Comparison of ENCODE assay signal across 8 mouse cellular contexts in the genomic region with DNA sequence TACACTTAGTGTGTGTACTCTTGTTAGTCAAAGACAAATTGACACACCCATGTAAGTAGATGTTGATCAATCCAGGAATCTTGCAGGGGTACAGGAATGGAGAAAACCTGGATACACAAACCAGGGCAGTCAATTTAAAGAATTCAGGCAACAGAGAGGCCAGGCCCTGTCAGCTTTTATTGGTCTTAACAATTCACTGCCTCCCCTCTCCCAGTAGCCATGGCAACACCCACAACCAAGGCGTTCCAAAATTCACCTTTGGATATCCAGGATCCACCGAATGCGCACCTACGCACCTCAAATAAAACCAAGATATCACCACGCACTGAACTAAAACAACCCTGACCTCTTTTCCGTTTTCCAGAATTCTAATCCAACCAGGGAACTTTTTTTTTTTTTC. TPM values are rescaled to one million over a fixed set of nuclear protein-coding genes. Genes with fewer than 3 reads are reported as not detected.
A peak's percentile ranks its signal among the peaks of the same experiment; 100 is the strongest.
DNase-seq lines count a peak whose midpoint lies in the region; ATAC-seq and TF ChIP-seq lines count a peak whose summit lies in the region.

No protein-coding gene starts in this region.

- no peak for ATAC-seq in hindbrain, embryonic 16.5 days
- ATAC-seq in lung, embryonic 14.5 days (ENCODE audit: insufficient read depth) = no peak
- no peak for ATAC-seq in stomach, embryonic 15.5 days (ENCODE audit: insufficient read depth, low FRiP score, low read depth)

- dilution Hi-C loops in CH12.LX (cut with MboI; ENCODE audit: extremely low pct_ligation_motif_present, extremely low pct_unique_long_range_greater_than_20kb, low sequenced_read_pairs) = no loop called here

- peaks cover 9% of the 10 kb centered on the region for H3K9me3 ChIP-seq in CH12.LX (replicated peaks; ENCODE audit: low read length)
- H3K9me3 ChIP-seq in hindbrain, embryonic 16.5 days (ENCODE audit: control insufficient read depth, low read length) = no peaks in the 10 kb centered on the region
- H3K9me3 ChIP-seq in lung, embryonic 14.5 days (ENCODE audit: low read depth, low read length) = no peaks in the 10 kb centered on the region
- no peaks in the 10 kb centered on the region for H3K9me3 ChIP-seq in stomach, embryonic 15.5 days

- TF ChIP-seq EP300 in CH12.LX (IDR thresholded peaks at IDR 0.05; ENCODE audit: low read length) = no peak

- peak overlapping the region; percentile 98 for H3K9ac ChIP-seq in CH12.LX (ENCODE audit: insufficient read depth, low read depth)
- peak overlapping the region; percentile 86 for H3K9ac ChIP-seq in hindbrain, embryonic 16.5 days (ENCODE audit: low read depth, low read length)
- peak overlapping the region; percentile 86 for H3K9ac ChIP-seq in lung, embryonic 14.5 days
- H3K9ac ChIP-seq in stomach, embryonic 15.5 days = peak overlapping the region; percentile 67; the same call in 1 of the 2 replicates

- no peak for TF ChIP-seq CTCF in CH12.LX (conservative IDR thresholded peaks at IDR 0.05 in 1 of 2, IDR thresholded peaks at IDR 0.05 in 1 of 2; ENCODE audit: low read depth in 2 of 2, low read length in 2 of 2)
- TF ChIP-seq CTCF in lung, embryonic 14.5 days (IDR thresholded peaks at IDR 0.05; ENCODE audit: low read depth) = no peak

- no peak for TF ChIP-seq POLR2A in CH12.LX (IDR thresholded peaks at IDR 0.05; ENCODE audit: low read depth, low read length)

- 4% methylated on average over 6 of the region's 6 CpGs for WGBS in hindbrain, embryonic 16.5 days
- 11% methylated on average over 6 of the region's 6 CpGs for WGBS in lung, embryonic 14.5 days
- 6% methylated on average over 6 of the region's 6 CpGs for WGBS in stomach, embryonic 15.5 days

- intact Hi-C loops in gastrocnemius, postnatal 36 days (cut with DNase I) = no loop called here

- no peaks in the 10 kb centered on the region for H3K27me3 ChIP-seq in CH12.LX (replicated peaks)
- H3K27me3 ChIP-seq in hindbrain, embryonic 16.5 days (replicated peaks; ENCODE audit: control insufficient read depth, insufficient read depth, low read length) = no peaks in the 10 kb centered on the region
- no peaks in the 10 kb centered on the region for H3K27me3 ChIP-seq in lung, embryonic 14.5 days (ENCODE audit: insufficient read depth, low read length)
- no peaks in the 10 kb centered on the region for H3K27me3 ChIP-seq in stomach, embryonic 15.5 days (replicated peaks)

- no peak for TF ChIP-seq RAD21 in CH12.LX (IDR thresholded peaks at IDR 0.05; ENCODE audit: low read depth, low read length)

- peak overlapping the region; percentile 90 for H3K4me2 ChIP-seq in CH12.LX (ENCODE audit: insufficient read depth, low read depth, poor library complexity, severe bottlenecking)
- H3K4me2 ChIP-seq in hindbrain, embryonic 16.5 days (ENCODE audit: low read length) = peak overlapping the region; percentile 70
- H3K4me2 ChIP-seq in lung, embryonic 14.5 days = peak overlapping the region; percentile 83
- peak overlapping the region; percentile 65 for H3K4me2 ChIP-seq in stomach, embryonic 15.5 days

- no peak overlapping the region for H3K27ac ChIP-seq in CH12.LX (ENCODE audit: insufficient read depth, low read depth)
- H3K27ac ChIP-seq in hindbrain, embryonic 16.5 days (ENCODE audit: low read depth, low read length) = peak overlapping the region; percentile 99
- peak overlapping the region; percentile 99 for H3K27ac ChIP-seq in lung, embryonic 14.5 days (ENCODE audit: low read depth)
- H3K27ac ChIP-seq in stomach, embryonic 15.5 days = peak overlapping the region; percentile 100

- H3K4me1 ChIP-seq in CH12.LX (ENCODE audit: control insufficient read depth in 1 of 2, insufficient read depth in 2 of 2) = peaks cover 0 to 22% of the 10 kb centered on the region in 2 experiments; a peak in 2 of 4 replicates
- H3K4me1 ChIP-seq in hindbrain, embryonic 16.5 days (ENCODE audit: control insufficient read depth, insufficient read depth, low read depth, low read length) = peaks cover 7% of the 10 kb centered on the region
- peaks cover 8% of the 10 kb centered on the region; the same call in 1 of the 2 replicates for H3K4me1 ChIP-seq in lung, embryonic 14.5 days (ENCODE audit: insufficient read depth)
- H3K4me1 ChIP-seq in stomach, embryonic 15.5 days = peaks cover 7% of the 10 kb centered on the region; the same call in 1 of the 2 replicates

- in situ Hi-C loops in CH12.LX (cut with MboI; ENCODE audit: low pct_ligation_motif_present, low pct_unique_long_range_greater_than_20kb, low sequenced_read_pairs) = no loop called here

- no peaks in the 10 kb centered on the region for H3K36me3 ChIP-seq in CH12.LX (replicated peaks in 1 of 2; ENCODE audit: control insufficient read depth in 1 of 2, insufficient read depth in 1 of 2, low read length in 1 of 2)
- H3K36me3 ChIP-seq in hindbrain, embryonic 16.5 days (ENCODE audit: control insufficient read depth, insufficient read depth, low read length) = no peaks in the 10 kb centered on the region
- no peaks in the 10 kb centered on the region for H3K36me3 ChIP-seq in lung, embryonic 14.5 days (ENCODE audit: insufficient read depth)
- H3K36me3 ChIP-seq in stomach, embryonic 15.5 days = no peaks in the 10 kb centered on the region

- no peaks in the 10 kb centered on the region for H3K79me2 ChIP-seq in CH12.LX (replicated peaks; ENCODE audit: control insufficient read depth, extremely low read depth, insufficient read depth, poor library complexity, severe bottlenecking)

- peak overlapping the region; percentile 68 to 84 (median 73) for H3K4me3 ChIP-seq in CH12.LX (replicated peaks in 1 of 3; ENCODE audit: low read depth in 2 of 3, low read length in 2 of 3, poor library complexity in 1 of 3)
- H3K4me3 ChIP-seq in hindbrain, embryonic 16.5 days (ENCODE audit: low read length) = peak overlapping the region; percentile 61
- H3K4me3 ChIP-seq in lung, embryonic 14.5 days (ENCODE audit: low read depth, low read length) = peak overlapping the region; percentile 63
- peak overlapping the region; percentile 62 for H3K4me3 ChIP-seq in stomach, embryonic 15.5 days (replicated peaks)

- peak; percentile 36 for DNase-seq in adrenal gland, postnatal 10 days
- DNase-seq in adrenal gland, adult 18-20 months (ENCODE audit: low spot score in 2 of 2) = no peak
- DNase-seq in CH12.LX (ENCODE audit: extremely low read depth) = no peak
- DNase-seq in embryo, embryonic 10 days (ENCODE audit: low spot score) = peak; percentile 72
- peak; percentile 70 for DNase-seq in lung, embryonic 14.5 days
- DNase-seq in gastrocnemius, postnatal 36 days = no peak

TF ChIP-seq in CH12.LX, 34 proteins besides CTCF, POLR2A, EP300 and RAD21:
- TF ChIP-seq SIN3A (IDR thresholded peaks at IDR 0.05; ENCODE audit: low read length) (no peak), MYC (IDR thresholded peaks at IDR 0.05; ENCODE audit: low read depth, low read length) (no peak)
TF ChIP-seq in CH12.LX: peak in this region for 0.

RNA-seq across cellular contexts. Expression of a gene that starts 12.9 kb away (rescaled TPM):
- 100 to 1,000 TPM; 355 to 389 TPM for total RNA-seq in adrenal gland, postnatal 10 days (2021)
- 100 to 1,000 TPM; 397 to 428 TPM for total RNA-seq in adrenal gland, adult 18-20 months (2021)
- 750 and 836 TPM in 2 replicates for total RNA-seq in CH12.LX (2012; rRNA removed)
- total RNA-seq in CH12.LX (2014; rRNA removed) = 425 and 450 TPM in 2 replicates
- polyA plus RNA-seq in CH12.LX (2012; ENCODE audit: insufficient read length, low read depth) = 627 and 753 TPM in 2 replicates
- polyA plus RNA-seq in hindbrain, embryonic 16.5 days (2015; fragmentation: Nextera tagmentation; extraction: Ambion mirVana) = 2,854 and 3,176 TPM in 2 replicates
- polyA plus RNA-seq in lung, embryonic 14.5 days (2014; fragmentation: Nextera tagmentation; extraction: Ambion mirVana) = 1,610 and 1,758 TPM in 2 replicates
- 1,764 and 1,796 TPM in 2 replicates for polyA plus RNA-seq in stomach, embryonic 15.5 days (2015; fragmentation: Nextera tagmentation; extraction: Ambion mirVana)
- 100 to 1,000 TPM; 484 to 513 TPM for total RNA-seq in gastrocnemius, postnatal 36 days (2021)

RNA-seq across cellular contexts. Expression of a gene that starts 26.9 kb away (rescaled TPM):
- 10 to 100 TPM; 14.8 to 19.4 TPM for total RNA-seq in adrenal gland, postnatal 10 days (2021)
- 10 to 100 TPM in 1 of 2 experiments, 1 to 10 TPM in 1; 8.9 to 14.8 TPM for total RNA-seq in adrenal gland, adult 18-20 months (2021)
- total RNA-seq in CH12.LX (2012; rRNA removed) (18.9 and 21.5 TPM in 2 replicates), CH12.LX (2014; rRNA removed) (24.9 and 25.6 TPM in 2 replicates)
- 23.6 and 29.2 TPM in 2 replicates for polyA plus RNA-seq in CH12.LX (2012; ENCODE audit: insufficient read length, low read depth)
- polyA plus RNA-seq in hindbrain, embryonic 16.5 days (2015; fragmentation: Nextera tagmentation; extraction: Ambion mirVana) = 11.9 and 13.6 TPM in 2 replicates
- 14.5 and 16.7 TPM in 2 replicates for polyA plus RNA-seq in lung, embryonic 14.5 days (2014; fragmentation: Nextera tagmentation; extraction: Ambion mirVana)
- polyA plus RNA-seq in stomach, embryonic 15.5 days (2015; fragmentation: Nextera tagmentation; extraction: Ambion mirVana) = 10.3 and 12.2 TPM in 2 replicates
- total RNA-seq in gastrocnemius, postnatal 36 days (2021) = 1 to 10 TPM; 6.8 to 9.3 TPM

Comparison
In these comparisons a context has a peak if more than half of its experiments do, and no peak if none do; other contexts are left out.
1. DNase-seq: peak in adrenal gland, postnatal 10 days (single experiment), embryo, embryonic 10 days (single experiment) and lung, embryonic 14.5 days (single experiment); none in adrenal gland, adult 18-20 months (0 of 2), CH12.LX (single experiment) and gastrocnemius, postnatal 36 days (0 of 2).
2. Peak in every context shown above with its lines, with median percentiles within 50 percentile points of each other: H3K4me2 ChIP-seq, H3K4me3 ChIP-seq and H3K9ac ChIP-seq.